Mouse (Mus musculus) E14TG2a.4 (cell line): ENCODE data around the gene Cisd3.

ENCODE experiments used
- CTCF ChIP-seq: conservative IDR thresholded peaks from 2 replicates; pipeline ENCODE4 v1.5.1; 2014; ENCODE audit warnings: low read length
- NANOG ChIP-seq: IDR thresholded peaks from 2 replicates; pipeline ENCODE4 v1.6.1; 2014; ENCODE audit warnings: borderline replicate concordance, low read length, mixed read lengths
- POU5F1 ChIP-seq: IDR thresholded peaks from 2 replicates; pipeline ENCODE4 v1.6.1; 2014; ENCODE audit warnings: low read length, borderline replicate concordance

DNA sequence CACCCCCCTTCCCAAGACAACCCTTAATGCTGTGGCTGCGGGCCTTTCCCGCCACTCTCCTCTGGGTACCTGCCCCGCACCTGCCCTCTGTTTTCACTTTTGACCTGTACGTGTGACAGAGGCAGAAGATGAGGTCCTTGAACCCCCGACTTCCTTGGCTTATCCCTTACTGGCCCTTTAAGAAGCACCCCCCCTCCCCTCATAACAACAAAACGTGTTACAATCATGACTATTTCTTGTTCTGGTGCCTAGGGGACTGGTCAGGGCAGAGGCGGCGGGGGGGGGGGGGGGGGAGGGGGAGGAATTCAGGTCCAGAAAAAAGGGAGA, 21.3 kb upstream of the Cisd3 start:
- no peak for TF ChIP-seq CTCF
- TF ChIP-seq POU5F1, result no peak
- no peak for TF ChIP-seq NANOG
